Mouse (Mus musculus) megakaryocyte-erythroid progenitor cell, adult 5-6 weeks (primary cell): ENCODE measurements around the gene Lmtk3. TPM values are rescaled to one million over a fixed set of nuclear protein-coding genes. Genes with fewer than 3 reads are reported as not detected.

Experiments
- ATAC-seq: replicated peaks from 2 replicates; pipeline ENCODE4 v1.8.0; 2016; ENCODE audit warnings: mild to moderate bottlenecking, inconsistent platforms; ENCODE audit not compliant: severe bottlenecking, poor library complexity, low FRiP score, low TSS enrichment
- total RNA-seq, 2 experiments: library from RNA; stranded (forward) in 1 of 2; stranded (reverse) in 1 of 2; fragments of 200-1000, 215-1000 nt in 1 of 2; fragments of >200 nt in 1 of 2; fragmentation: Nextera tagmentation in 1 of 2; gene quantifications; 2 replicates each; pipeline ENCODE4 v1.2.3; 2014 to 2017

Gene Lmtk3
- total RNA-seq, 2 experiments from 2014 or later = not detected

DNA sequence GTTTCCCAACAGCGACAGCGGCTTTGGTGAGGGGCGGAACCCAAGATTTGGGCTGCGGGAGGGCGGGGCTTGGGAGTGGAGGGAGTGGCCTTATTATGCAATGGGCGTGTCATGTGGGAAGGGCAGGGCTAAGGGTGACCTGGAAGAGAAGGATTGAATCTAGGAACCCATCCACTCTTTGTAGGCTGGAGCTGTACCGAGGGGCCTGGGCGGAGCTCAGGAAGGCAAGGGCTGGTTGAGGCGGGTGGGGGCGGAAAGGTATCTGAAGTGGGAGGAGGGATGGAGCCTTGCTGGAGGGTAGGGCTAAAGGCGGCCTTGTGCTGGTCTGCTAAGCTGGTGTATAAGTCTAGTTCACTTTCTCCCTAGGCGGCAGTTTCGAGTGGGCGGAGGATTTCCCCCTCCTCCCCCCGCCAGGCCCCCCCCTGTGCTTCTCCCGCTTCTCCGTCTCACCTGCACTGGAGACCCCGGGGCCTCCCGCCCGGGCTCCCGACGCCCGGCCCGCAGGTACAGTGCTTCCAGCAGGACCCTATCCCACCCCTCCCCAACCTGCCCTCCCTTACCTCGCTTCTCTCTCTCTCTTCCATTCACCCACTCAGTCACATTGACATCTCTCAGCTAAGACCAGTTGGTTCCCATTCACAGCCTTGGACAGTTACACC is 17.1 kb downstream of the Lmtk3 start:
- ATAC-seq = peak; percentile 64

DNA sequence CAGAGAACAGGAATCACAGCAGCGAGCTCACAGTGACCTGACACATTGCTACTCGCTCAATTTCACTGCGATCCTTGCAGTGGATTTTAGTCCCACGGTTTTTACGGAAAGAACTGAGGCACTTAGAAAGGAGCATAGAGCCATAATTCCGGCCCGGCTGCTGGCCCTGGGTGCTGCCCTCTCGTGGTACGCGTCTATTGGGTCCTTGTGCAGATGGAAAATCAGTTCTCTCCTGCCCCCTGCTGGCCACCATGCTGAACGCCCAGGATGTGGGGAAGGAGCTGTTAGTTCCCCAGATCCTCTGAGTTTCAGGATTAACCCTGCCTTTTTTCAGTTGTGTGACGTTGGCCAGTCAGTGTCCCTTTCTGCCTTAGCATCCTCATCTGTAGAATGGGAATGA is 17.8 kb downstream of the Lmtk3 start:
- ATAC-seq = peak; percentile 71

DNA sequence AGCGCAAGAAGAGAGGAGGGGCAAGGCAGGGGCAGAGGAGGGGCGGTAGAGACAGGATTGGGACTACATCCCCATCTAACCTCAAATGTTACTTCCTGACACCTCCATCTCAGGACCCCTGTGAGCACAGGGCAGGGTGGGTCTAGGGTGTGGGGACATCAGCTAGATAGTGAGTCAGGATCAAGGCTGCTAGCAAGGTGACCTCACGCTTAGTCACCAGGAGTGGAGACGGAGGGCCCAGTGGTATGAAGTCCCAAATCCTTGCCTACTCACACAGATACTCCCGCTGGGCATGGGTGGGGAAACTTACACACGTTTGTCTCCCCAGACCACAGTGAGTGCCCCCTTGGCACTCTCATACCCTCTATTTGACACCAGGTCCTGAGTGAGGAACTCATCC is 19.0 kb downstream of the Lmtk3 start:
- ATAC-seq = no peak

DNA sequence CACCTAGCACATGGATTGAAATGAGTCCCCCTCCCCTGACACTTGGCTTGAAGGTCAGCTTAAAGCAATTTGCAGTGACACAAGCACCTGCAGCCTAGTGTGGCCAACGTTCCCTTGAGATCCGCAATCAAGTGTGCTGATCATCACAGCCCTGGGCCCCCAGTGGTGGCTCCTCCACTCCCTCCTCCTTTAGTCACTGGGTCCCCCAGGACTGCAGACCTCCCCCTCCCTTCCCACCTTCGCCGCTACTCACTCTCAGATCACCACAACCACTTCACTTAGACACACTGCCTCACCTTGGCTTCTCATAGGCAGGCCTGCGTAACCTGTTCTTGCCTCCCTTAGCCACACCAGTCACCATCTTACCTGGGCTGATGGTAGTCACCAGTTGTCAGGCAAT is 22.4 kb downstream of the Lmtk3 start:
- no peak for ATAC-seq

DNA sequence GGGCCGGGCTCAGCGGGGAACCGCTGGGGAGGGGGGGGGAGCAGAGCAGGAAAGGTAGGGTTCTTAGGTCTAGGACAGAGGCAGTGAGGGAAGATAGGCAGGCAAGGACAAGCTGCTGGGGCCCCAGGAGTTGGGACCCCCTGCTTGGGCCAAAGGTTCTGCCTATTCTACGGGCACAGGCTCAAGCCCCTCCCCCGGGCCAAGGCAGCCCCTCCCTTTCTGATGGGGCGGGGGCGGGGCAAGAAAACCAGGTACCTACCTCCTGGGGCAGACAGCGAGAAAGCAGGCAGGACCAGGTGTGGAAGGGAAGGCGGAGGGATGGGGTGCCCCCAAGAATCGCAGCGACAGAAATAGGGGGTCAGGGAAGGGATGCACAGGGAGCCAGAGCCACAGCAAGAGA is 24.9 kb downstream of the Lmtk3 start:
- ATAC-seq = no peak

DNA sequence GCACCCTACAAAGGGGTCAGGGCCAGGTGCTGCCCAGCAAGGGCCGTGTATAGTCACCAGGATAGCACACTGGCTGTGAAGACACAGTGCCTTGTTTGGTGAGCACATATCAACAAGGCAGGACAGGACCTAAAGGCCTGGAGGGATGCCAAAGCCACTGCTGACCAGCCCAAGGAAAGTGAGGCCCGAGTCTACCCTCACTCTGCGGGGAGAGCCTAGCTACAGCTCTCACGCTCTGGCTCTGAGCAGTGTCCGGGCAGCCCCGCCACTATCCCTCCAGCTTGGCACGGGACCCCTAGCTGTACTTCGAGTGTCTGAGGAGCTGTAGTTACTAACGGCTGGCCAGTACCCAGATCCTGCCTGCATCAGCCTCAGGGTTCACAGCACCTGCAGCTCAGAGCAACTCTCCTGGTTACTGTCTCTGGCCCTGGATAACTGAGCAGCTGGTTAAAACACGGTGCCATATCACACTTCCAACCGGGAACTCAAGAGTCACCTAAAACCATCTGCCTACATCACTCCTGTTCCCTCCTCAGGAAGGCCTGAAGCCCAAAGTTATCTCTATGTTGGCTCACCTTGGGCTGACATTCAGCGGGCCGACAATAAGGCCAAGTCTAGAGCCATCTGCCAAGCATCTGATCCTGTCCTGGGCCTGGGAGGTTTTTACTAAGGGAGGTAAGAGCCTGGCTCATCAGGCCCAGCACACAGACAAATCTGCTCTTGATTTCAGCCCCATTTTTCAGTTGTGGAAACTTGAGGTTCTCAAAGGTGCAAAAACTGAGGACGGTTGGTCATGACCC is 25.9 kb downstream of the Lmtk3 start:
- ATAC-seq = no peak

DNA sequence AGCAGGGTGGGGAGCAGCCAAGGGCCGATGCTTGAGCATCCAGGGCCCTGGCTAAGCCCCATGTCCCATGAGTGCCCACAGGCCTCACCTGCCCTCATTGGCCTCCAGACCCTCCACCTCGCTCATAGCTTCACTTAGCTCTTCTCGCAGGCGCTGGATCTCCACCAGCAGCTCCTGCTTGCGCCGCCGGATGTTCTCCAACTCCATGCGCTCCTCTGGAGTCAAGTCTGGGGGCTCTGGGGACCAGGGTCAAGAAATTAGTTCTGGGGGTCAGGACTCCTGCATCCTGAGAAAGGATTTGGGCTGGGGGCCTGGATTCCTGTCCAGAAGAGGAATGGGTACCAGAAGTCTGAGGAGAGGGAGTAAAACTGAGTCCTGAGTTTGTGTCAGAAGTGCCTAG is 29.4 kb downstream of the Lmtk3 start:
- no peak for ATAC-seq

DNA sequence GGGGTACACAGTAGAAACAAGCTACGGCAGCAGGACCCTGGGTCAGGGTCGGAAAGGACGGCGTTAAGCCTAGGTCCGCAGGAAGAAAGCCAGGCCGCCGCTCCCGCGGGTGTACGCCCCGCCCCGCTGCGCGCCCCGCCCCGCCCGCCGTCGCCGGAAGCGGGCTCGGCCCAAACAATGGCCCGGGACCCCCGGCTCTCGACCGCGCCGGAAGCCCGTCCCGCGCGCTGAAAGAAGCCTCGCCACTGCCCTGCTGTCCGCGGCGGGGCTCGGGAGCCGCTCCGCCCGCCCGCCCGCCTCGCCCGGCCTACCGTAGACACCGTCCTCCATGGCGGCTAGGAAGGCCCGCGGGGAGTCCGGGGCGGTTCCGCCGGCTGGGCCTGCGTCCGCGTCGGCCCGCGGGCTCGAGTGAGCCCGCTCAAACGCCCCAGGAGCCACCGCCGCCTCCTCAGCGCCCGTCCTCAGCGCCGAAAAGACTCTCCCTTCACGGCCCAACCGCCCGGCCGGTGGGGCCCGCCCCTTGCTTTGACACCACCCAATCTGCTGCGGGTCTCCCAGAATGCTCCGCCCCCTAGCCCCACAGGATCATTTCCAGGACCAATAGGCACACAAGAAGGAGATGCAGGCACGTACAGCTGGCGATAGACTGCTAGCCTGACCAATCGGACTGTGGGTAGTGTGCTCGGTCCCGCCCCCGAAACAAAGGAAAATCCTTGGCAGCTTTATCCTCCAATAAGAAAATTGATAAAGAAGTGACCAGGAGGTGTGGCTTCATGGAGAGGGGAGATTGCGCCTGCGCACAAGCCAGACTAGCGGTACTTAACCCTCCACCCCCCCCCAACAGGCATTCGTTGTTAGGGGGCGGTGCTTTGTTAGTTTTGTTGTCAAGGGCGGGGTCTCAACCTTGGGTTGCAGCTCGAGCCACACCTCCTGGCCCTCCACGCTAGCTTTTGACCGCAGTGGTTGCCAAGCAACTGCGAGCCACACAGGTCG is 30.5 kb downstream of the Lmtk3 start, which contains the start of gene Cyth2:
TSS of gene Cyth2 (minus strand) at position 795 of the 993 bp plus-strand sequence.
- peak; percentile 97 for ATAC-seq

DNA sequence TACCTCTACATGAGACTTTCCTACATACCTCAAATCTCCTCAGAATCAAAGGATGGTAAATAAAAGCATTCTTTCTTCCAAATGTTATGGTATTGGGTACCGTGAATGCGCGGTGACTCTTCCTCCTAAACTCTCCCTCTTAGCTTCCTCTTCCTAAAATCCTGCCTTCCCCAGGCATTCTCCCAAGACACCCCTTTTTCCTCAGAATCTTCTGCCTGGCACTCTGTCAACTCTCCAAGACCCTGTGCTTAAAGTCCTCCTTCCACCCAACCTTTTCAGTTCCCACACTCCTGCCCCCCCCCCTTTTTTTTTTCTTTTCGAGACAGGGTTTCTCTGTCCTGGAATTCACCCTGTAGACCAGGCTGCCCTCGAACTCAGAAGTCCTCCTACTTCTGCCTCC is 31.3 kb downstream of the Lmtk3 start:
- no peak for ATAC-seq

DNA sequence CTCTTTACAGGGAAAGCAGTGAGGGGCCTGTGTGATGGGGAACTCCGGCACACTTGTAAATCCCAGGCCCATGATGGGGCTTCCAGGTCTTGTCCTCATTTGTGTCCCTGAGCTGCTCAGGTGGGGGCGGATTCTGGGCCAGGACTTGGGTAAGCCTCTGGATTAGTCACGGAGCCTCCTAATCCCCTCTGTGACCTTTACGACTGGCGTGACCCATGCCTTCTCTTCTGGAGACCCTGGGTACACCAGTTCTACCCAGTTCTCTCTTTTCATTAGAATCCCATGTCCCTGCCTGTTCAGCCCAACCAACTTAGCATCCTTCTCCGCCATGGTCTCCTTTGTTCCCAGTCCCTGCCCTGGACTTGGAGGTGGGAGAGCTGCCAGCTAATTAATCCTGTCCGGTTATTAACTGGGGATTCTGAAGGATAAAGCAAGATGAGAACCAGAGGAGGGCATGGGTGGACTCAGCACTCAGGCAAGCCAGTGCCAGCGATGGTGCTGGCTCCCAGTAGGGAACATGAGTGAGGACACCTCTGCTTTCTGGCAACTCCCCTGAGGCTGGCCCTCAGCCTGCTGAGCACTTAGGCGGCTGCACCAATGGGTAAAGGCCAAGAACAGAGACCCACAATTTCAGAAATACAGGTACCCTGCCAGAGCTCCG is 31.9 kb downstream of the Lmtk3 start:
- ATAC-seq = no peak

DNA sequence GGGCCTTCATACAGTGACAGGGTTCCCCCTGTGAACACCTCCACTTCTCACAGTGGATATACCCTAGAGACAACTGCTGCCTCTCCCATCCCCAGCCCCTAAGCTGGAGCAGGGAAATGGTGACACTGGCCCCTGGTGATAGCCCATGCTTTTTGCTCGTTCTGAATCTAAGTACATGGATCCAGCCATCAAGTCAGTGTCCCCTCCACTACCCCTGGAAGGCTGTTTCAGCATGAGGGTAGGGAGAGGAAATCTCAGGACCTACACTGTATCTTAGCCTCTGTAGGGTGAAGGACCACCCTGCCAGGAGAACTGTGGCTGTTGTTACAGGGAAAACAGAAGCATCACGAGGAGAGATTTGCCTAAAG is 32.4 kb downstream of the Lmtk3 start:
- ATAC-seq = no peak

DNA sequence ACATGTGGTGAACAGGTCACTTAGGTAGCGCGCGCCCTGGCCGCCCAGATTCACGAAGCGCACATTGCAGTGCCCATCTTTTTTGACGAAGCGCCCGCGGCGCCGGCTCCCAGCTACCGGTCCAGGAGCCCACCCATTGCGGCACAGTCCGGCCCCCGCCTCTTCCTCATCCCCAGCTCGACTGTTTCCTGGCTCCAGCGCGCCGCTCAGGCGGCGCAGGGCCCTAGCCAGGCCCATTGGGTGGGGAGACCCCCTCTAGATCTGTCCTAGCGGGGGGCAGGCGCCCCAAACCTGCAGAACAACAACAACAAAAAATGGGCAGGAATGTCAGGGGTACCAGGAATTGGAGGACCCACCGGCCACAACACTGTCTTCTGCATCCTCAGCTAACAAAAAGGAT is 36.3 kb downstream of the Lmtk3 start:
- ATAC-seq = no peak

DNA sequence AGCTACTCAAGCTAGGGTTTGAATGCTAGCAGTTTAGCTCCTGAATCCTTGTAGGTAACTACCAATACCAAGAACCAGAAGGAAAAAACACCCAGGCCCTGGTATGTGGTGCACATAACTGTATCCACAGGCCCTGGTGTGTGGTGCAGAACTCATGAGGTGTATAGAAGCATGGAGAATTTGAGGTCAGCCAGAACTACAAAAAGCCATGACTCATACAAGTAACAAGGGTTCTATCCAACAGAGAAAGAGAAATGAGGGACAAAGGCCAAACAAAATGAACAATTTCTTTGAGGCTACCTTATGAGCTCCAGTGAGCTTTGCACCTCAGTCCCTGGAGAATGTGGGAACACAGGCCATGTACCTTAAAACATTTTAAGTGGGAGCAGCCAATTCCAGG is 37.4 kb downstream of the Lmtk3 start:
- ATAC-seq = no peak

DNA sequence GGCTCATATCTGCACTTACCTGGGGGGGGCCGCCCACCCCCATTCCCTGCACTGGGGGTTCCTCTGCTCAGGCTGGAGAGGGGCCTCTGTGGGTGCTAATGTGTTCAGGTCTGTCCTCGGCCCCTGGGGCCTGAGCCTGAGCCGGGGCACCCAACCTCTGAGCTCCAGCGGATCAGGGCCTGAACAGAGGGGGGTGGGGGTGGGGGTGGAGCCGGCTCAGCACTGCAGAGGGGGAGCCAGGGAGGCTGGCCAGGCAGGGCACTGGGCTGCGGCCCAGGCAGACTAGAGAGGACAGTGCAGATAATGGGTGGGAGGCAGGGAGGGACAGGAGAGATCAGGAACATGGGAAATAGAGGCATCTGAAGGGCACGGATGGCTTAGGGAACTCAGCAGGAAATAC is 41.1 kb downstream of the Lmtk3 start, which contains the start of gene Kcnj14:
TSS of gene Kcnj14 (minus strand) at position 185 of the 400 bp plus-strand sequence.
- ATAC-seq = no peak

DNA sequence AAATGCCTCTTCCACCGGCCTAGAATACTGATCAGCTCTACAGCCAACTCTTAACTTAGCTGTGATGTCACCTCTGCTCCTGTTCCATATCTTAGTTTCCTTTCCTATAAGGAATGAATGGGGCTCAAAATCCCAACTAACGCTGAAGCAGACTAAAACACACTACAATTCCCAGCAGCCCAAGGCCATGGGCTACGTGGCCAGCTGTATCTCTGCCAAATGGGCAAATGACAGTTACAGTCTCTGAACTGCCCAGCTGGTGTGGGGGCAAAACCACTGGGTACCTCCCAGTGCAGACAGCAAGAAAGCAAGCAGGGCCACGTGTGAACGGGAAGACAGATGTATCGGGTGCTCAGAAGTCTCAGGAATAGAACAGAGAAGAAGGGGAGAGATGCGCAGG is 43.1 kb downstream of the Lmtk3 start:
- no peak for ATAC-seq

DNA sequence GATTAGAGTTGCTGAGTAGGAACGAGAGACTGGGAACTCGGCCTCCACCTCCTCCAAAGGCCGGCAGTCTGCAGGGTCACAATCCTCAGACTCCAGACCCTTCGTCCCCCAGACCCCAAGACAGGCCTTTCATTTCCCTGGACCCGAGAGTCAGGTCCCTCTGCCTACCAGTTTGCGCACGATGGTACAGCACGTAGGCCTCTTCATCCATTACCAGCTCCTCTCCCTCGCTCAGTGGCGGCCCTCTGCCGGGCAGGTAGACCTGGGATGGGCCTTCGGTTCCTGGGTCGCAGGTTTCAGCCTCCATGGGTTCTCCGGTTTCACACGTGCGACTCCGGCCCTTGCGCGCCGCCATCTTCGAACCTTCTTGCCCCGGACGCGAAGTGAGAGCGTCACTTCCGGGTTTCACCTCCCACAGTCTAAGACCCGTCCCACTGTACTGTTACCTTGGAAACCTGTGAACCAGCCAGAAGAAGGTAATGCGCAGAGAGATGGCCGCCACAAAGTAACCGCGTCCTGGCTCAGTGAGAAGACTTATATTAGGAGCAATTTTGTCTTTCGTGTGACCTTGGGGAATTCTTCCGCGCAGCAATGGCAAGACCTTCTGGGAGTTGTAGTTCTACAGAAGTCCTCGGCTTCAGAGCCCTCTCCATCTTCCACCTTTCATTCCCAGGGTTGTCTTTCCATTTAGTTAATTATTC is 47.0 kb downstream of the Lmtk3 start, which contains the start of gene Grwd1:
TSS of gene Grwd1 (minus strand) at position 518 of the 701 bp plus-strand sequence.
- ATAC-seq = peak; percentile 89

DNA sequence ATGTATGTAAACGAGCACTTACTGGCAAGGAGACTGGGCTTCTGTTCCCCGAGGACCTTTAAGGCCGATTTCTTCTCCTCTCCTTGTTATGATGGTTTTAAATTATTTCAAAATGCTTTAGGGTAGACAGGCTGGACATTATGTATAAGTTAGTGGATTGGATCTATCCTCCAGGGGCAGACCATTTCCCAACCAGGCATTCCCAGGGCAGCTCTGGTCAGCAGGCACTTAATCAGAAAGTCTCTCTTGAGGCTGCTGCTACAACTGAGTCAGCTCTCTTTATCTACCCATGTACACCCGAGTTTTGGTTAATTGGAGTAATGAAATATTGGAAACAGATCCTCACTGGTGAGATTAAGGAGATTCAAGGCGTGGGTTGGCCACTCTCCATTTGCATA is 47.6 kb downstream of the Lmtk3 start:
- ATAC-seq = no peak

DNA sequence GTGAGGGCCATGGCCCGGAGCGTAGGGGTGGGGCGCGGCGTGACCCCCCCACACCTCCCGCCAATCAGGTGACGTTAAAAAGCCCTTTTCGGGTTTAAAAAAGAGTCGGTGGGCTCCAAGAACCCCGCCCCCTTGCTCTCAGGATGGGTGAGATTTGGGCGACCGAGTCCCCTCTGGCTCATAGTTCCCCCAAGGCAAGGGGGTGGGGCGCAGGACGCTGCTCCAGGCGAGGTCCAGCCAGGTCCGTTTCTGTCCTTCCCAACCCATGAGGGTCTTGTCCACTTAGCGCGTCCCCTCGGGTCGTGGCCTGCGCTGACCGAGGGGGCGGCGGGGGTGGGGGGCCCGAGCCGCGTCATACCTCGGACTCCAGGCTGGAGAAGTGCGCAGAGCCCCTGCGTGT is 48.9 kb downstream of the Lmtk3 start:
- no peak for ATAC-seq
